Mouse (Mus musculus) forebrain, embryonic 16.5 days (tissue): ENCODE measurements around the gene Olfr101. TPM values are rescaled to one million over a fixed set of nuclear protein-coding genes. Genes with fewer than 3 reads are reported as not detected.

ENCODE experiments used
- ATAC-seq: fragments of 200-750 bp; cut with Nextera tagmentation; 2 replicates; pipeline ENCODE4 v1.8.0; 2017; ENCODE audit warnings: mild to moderate bottlenecking, moderate library complexity
- H3K27ac ChIP-seq: fragments of 300-500 bp; sonication (generic); 2 replicates; pipeline ENCODE4 v1.5.1; 2014; ENCODE audit warnings: low read length, control low read depth
- H3K27me3 ChIP-seq: fragments of 300-500 bp; sonication (generic); replicated peaks from 2 replicates; pipeline ENCODE4 v1.6.1; 2014; ENCODE audit warnings: low read length; ENCODE audit not compliant: control insufficient read depth, insufficient read depth
- H3K36me3 ChIP-seq: fragments of 300-500 bp; sonication (generic); 2 replicates; pipeline ENCODE4 v1.6.1; 2014; ENCODE audit not compliant: control insufficient read depth, insufficient read depth
- H3K4me1 ChIP-seq: fragments of 300-500 bp; sonication (generic); replicated peaks from 2 replicates; pipeline ENCODE4 v1.6.1; 2014; ENCODE audit warnings: low read length; ENCODE audit not compliant: control insufficient read depth, insufficient read depth
- H3K4me2 ChIP-seq: fragments of 300-500 bp; sonication (generic); 2 replicates; pipeline ENCODE4 v1.6.1; 2014; ENCODE audit warnings: mild to moderate bottlenecking, low read length, control low read depth
- H3K4me3 ChIP-seq: fragments of 300-500 bp; sonication (generic); replicated peaks from 2 replicates; pipeline ENCODE4 v1.5.1; 2014; ENCODE audit warnings: mild to moderate bottlenecking, low read length, control low read depth
- H3K9ac ChIP-seq: fragments of 300-500 bp; sonication (generic); replicated peaks from 2 replicates; pipeline ENCODE4 v1.6.1; 2014; ENCODE audit warnings: low read depth, low read length, control low read depth
- H3K9me3 ChIP-seq: fragments of 300-500 bp; sonication (generic); 2 replicates; pipeline ENCODE4 v1.6.1; 2016; ENCODE audit warnings: low read length; ENCODE audit not compliant: control insufficient read depth
- WGBS: fragments of 180-500 bp; shearing (Covaris S2); extraction: QIAGEN DNeasy Blood & Tissue Kit; methylation state at CpG from one replicate; pipeline ENCODE4 v1.1.7; 2014; 5-methylcytosine and 5-hydroxymethylcytosine counted together
- polyA plus RNA-seq: library from polyadenylated mRNA; unstranded; fragments of >200 nt; fragmentation: Nextera tagmentation; extraction: Ambion mirVana; gene quantifications from 2 replicates; pipeline ENCODE4 v1.2.1, GENCODE M21; 2015

Gene Olfr101
- not detected in 2 replicates for polyA plus RNA-seq

- H3K4me2 ChIP-seq, result no peak within 1 kb of the TSS
- ATAC-seq, result no peak
- 89% methylated on average over 4 of the region's 4 CpGs for WGBS
- H3K4me3 ChIP-seq, result no peak within 1 kb of the TSS
- no peaks in the 10 kb centered on the region for H3K4me1 ChIP-seq
- H3K9me3 ChIP-seq, result no peaks in the 10 kb centered on the region
- no peaks in the 10 kb centered on the region for H3K27me3 ChIP-seq
- H3K27ac ChIP-seq, result no peak within 1 kb of the TSS
- H3K9ac ChIP-seq, result no peak within 1 kb of the TSS
- no peaks in the 10 kb centered on the region for H3K36me3 ChIP-seq
These were observed at the start of gene Olfr101 for GRCm38 (mm10) chr17:37304213-37304612. TSS of gene Olfr101 (minus strand) at chr17:37304313.

GRCm38 (mm10) chr17:37339598-37339997 lies 35.5 kb upstream of the Olfr101 start, which contains the start of gene Olfr103:
TSS of gene Olfr103 (minus strand) at chr17:37339698.
- 92% methylated on average over 2 of the region's 2 CpGs for WGBS
- no peak within 1 kb of the TSS for H3K9ac ChIP-seq
- no peaks in the 10 kb centered on the region for H3K36me3 ChIP-seq
- H3K4me3 ChIP-seq, result no peak within 1 kb of the TSS
- H3K27me3 ChIP-seq, result no peaks in the 10 kb centered on the region
- no peaks in the 10 kb centered on the region for H3K9me3 ChIP-seq
- H3K4me2 ChIP-seq, result no peak within 1 kb of the TSS
- no peak within 1 kb of the TSS for H3K27ac ChIP-seq
- ATAC-seq, result no peak
- H3K4me1 ChIP-seq, result no peaks in the 10 kb centered on the region

GRCm38 (mm10) chr17:37316954-37317353 lies 12.8 kb upstream of the Olfr101 start, which contains the start of gene Olfr102:
TSS of gene Olfr102 (minus strand) at chr17:37317054.
- Histone ChIP-seq H3K4me2 (no peak within 1 kb of the TSS), H3K4me1 (no peaks in the 10 kb centered on the region), H3K9me3 (peaks cover 3% of the 10 kb centered on the region; the same call in 1 of the 2 replicates), H3K4me3 (no peak within 1 kb of the TSS), H3K27ac (no peak within 1 kb of the TSS), H3K36me3 (no peaks in the 10 kb centered on the region), H3K9ac (no peak within 1 kb of the TSS), H3K27me3 (no peaks in the 10 kb centered on the region)
- no peak for ATAC-seq

- H3K4me1 ChIP-seq, result no peaks in the 10 kb centered on the region
- no peaks in the 10 kb centered on the region for H3K36me3 ChIP-seq
- H3K4me3 ChIP-seq, result no peak overlapping the region
- H3K9me3 ChIP-seq, result no peaks in the 10 kb centered on the region
- ATAC-seq, result no peak
- no peaks in the 10 kb centered on the region for H3K27me3 ChIP-seq
- H3K9ac ChIP-seq, result no peak overlapping the region
- H3K27ac ChIP-seq, result no peak overlapping the region
- H3K4me2 ChIP-seq, result no peak overlapping the region
- WGBS, result 51% methylated on average over 2 of the region's 2 CpGs
These were observed 6.1 kb upstream of the Olfr101 start for GRCm38 (mm10) chr17:37310146-37310699.

GRCm38 (mm10) chr17:37308483-37308882 lies 4.4 kb upstream of the Olfr101 start:
- no peak overlapping the region for H3K4me2 ChIP-seq
- H3K27me3 ChIP-seq, result no peaks in the 10 kb centered on the region
- no peak overlapping the region for H3K4me3 ChIP-seq
- H3K9me3 ChIP-seq, result no peaks in the 10 kb centered on the region
- no peaks in the 10 kb centered on the region for H3K4me1 ChIP-seq
- no peak overlapping the region for H3K27ac ChIP-seq
- ATAC-seq, result no peak
- no peak overlapping the region for H3K9ac ChIP-seq
- H3K36me3 ChIP-seq, result no peaks in the 10 kb centered on the region
- 43% methylated on average over 4 of the region's 4 CpGs for WGBS

- WGBS, result 74% methylated on average over 1 of the region's 1 CpGs
- Histone ChIP-seq H3K9me3 (no peaks in the 10 kb centered on the region), H3K9ac (no peak within 1 kb of the TSS), H3K36me3 (no peaks in the 10 kb centered on the region), H3K27ac (no peak within 1 kb of the TSS), H3K4me3 (no peak within 1 kb of the TSS), H3K4me2 (no peak within 1 kb of the TSS), H3K4me1 (no peaks in the 10 kb centered on the region), H3K27me3 (no peaks in the 10 kb centered on the region)
- no peak for ATAC-seq
These were observed 20.8 kb downstream of the Olfr101 start, which contains the start of gene Olfr99 for GRCm38 (mm10) chr17:37283360-37283759. TSS of gene Olfr99 (minus strand) at chr17:37283460.

GRCm38 (mm10) chr17:37280331-37280730 lies 23.8 kb downstream of the Olfr101 start:
- no peak for ATAC-seq
- 72% methylated on average over 1 of the region's 1 CpGs for WGBS
- no peak overlapping the region for H3K4me3 ChIP-seq

GRCm38 (mm10) chr17:37276573-37276972 lies 27.5 kb downstream of the Olfr101 start:
- no peaks in the 10 kb centered on the region for H3K27me3 ChIP-seq

More at GRCm38 (mm10) chr17:37280331-37280730, 23.8 kb downstream of the Olfr101 start:
- Histone ChIP-seq H3K27ac (no peak overlapping the region), H3K27me3 (no peaks in the 10 kb centered on the region), H3K36me3 (no peaks in the 10 kb centered on the region), H3K4me1 (no peaks in the 10 kb centered on the region), H3K4me2 (no peak overlapping the region), H3K9ac (no peak overlapping the region), H3K9me3 (no peaks in the 10 kb centered on the region)

GRCm38 (mm10) chr17:37275626-37276248 lies 28.4 kb downstream of the Olfr101 start:
- ATAC-seq, result no peak
- no peak overlapping the region for H3K4me3 ChIP-seq
- H3K27me3 ChIP-seq, result no peaks in the 10 kb centered on the region
- 82% methylated on average over 2 of the region's 2 CpGs for WGBS
- no peak overlapping the region for H3K27ac ChIP-seq
- no peak overlapping the region for H3K9ac ChIP-seq
- no peaks in the 10 kb centered on the region for H3K4me1 ChIP-seq
- no peak overlapping the region for H3K4me2 ChIP-seq
- no peaks in the 10 kb centered on the region for H3K36me3 ChIP-seq
- H3K9me3 ChIP-seq, result no peaks in the 10 kb centered on the region

More at GRCm38 (mm10) chr17:37276573-37276972, 27.5 kb downstream of the Olfr101 start:
- no peak overlapping the region for H3K9ac ChIP-seq
- H3K9me3 ChIP-seq, result no peaks in the 10 kb centered on the region
- no peak for ATAC-seq
- no peak overlapping the region for H3K4me2 ChIP-seq
- H3K4me1 ChIP-seq, result no peaks in the 10 kb centered on the region
- no peak overlapping the region for H3K27ac ChIP-seq
- H3K4me3 ChIP-seq, result no peak overlapping the region
- no peaks in the 10 kb centered on the region for H3K36me3 ChIP-seq
